Mouse (Mus musculus) inflammation-experienced regulatory T-cells, adult 16 weeks (primary cell): ENCODE measurements around the gene Gm49352. TPM values are rescaled to one million over a fixed set of nuclear protein-coding genes. Genes with fewer than 3 reads are reported as not detected.

Experiments used
- polyA plus RNA-seq: library from polyadenylated mRNA; unstranded; fragments of 100-300 nt; shearing (Covaris generic); gene quantifications from one replicate; pipeline ENCODE4 v1.2.1, GENCODE M21; 2017

Gene Gm49352
- polyA plus RNA-seq = not detected

GRCm38 (mm10) chr13:61568074-61568473, at the start of gene Gm49352:
TSS of gene Gm49352 (minus strand) at chr13:61568174.

GRCm38 (mm10) chr13:61570027-61570426, 2.1 kb upstream of the Gm49352 start, which contains the start of gene Cts3:
TSS of gene Cts3 (minus strand) at chr13:61570127.

GRCm38 (mm10) chr13:61541631-61542030, 26.3 kb downstream of the Gm49352 start, which contains the start of gene Ctsm:
TSS of gene Ctsm (minus strand) at chr13:61541839.

Other genes starting within 250 kb of the Gm49352 start
- gene Cts7, start 210.0 kb downstream of the Gm49352 start, polyA plus RNA-seq = not detected
- not detected for gene Ctsm, start 26.3 kb downstream of the Gm49352 start, polyA plus RNA-seq
- not detected for gene Cts3, start 2.0 kb upstream of the Gm49352 start, polyA plus RNA-seq